Mouse (Mus musculus) ES-Bruce4 (cell line): ENCODE results near the gene Gm17660.

ENCODE experiments used
- CTCF ChIP-seq: IDR thresholded peaks from one replicate; pipeline ENCODE4 v1.8.1; 2011; ENCODE audit warnings: low read depth, low read length
- EP300 ChIP-seq: IDR thresholded peaks from 2 replicates; pipeline ENCODE4 v1.6.1; 2011; ENCODE audit warnings: low read depth, low read length; ENCODE audit not compliant: insufficient read depth
- POLR2A ChIP-seq: IDR thresholded peaks from one replicate; pipeline ENCODE4 v1.8.1; 2011; ENCODE audit warnings: low read length; ENCODE audit not compliant: insufficient read depth

DNA sequence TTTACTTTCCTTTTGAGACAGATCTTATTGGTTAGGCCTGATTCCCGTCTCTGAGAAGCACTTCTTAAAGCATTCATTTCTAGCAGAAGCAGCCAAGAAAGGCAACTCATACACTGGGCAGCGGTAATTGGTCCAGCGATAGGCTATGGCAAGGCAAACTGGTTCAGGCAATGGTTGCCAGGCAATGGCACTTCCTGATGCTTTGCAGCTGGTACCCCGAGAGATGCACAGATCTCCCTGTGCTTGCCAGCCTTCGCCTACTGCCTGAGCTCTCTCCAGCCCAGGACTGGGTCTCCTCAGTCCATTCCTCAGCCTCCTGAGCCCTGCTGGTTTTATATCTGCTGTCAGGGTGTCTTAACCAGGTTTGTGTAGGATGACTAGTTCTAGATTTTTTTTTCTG, 17.0 kb downstream of the Gm17660 start:
- TF ChIP-seq CTCF (no peak), EP300 (no peak), POLR2A (no peak)
